Mouse (Mus musculus) neutrophil, adult 83 days (primary cell): ENCODE measurements around the gene Gm8909. TPM values are rescaled to one million over a fixed set of nuclear protein-coding genes. Genes with fewer than 3 reads are reported as not detected.

Experiments
- total RNA-seq, 2 experiments: library from RNA; stranded (reverse); gene quantifications; one replicate each; pipeline ENCODE4 v1.2.4; 2023

Gene Gm8909
- not detected for total RNA-seq

DNA sequence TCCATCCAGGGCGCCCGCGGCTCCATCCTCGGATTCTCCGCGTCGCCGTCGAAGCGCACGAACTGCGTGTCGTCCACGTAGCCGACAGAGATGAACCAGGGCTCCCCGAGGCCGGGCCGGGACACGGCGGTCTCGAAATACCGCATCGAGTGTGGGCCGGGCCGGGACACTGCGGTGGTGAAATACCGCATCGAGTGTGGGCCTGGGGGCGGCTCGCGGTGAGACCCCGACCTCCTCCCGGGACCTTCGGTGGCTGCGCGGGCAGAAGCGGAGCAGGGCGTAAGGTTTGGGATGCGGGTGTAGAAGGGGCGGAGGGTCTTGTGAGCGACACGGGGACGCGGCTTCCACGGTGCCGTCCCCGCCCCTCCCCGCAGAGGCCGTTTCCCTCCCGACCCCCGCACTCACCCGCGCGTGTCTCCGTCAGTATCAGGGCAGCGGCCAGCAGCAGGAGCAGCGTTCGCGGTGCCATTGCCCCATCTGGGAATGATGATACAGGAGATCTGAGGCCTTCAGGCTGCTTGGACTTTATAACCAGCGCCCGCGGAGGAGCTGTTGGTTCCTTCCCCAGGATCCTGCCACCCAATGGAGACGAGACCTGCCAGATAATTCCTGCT lies at the start of gene Gm8909:
Gene Gm8909, minus strand, starts transcription at position 499 of the 614 bp plus-strand sequence.

DNA sequence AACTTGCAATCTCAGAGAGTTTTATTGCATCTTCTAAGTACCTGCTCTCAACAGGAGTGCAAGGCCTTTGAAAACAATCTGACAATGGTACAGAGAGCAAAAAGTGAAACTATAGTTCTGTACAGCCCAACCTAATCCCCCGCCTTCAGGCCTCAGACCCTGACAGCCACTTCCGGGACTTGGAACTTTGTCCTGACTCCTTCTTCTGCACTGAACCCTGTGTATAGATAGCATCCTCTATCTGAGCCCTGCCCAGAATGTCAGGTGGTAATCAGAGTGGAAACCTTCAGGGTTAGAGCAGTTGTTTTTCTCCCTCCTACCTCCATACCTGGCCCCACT lies 21.8 kb upstream of the Gm8909 start, which contains the start of gene H2-T3:
Gene H2-T3, minus strand, starts transcription at position 119 of the 339 bp plus-strand sequence.

DNA sequence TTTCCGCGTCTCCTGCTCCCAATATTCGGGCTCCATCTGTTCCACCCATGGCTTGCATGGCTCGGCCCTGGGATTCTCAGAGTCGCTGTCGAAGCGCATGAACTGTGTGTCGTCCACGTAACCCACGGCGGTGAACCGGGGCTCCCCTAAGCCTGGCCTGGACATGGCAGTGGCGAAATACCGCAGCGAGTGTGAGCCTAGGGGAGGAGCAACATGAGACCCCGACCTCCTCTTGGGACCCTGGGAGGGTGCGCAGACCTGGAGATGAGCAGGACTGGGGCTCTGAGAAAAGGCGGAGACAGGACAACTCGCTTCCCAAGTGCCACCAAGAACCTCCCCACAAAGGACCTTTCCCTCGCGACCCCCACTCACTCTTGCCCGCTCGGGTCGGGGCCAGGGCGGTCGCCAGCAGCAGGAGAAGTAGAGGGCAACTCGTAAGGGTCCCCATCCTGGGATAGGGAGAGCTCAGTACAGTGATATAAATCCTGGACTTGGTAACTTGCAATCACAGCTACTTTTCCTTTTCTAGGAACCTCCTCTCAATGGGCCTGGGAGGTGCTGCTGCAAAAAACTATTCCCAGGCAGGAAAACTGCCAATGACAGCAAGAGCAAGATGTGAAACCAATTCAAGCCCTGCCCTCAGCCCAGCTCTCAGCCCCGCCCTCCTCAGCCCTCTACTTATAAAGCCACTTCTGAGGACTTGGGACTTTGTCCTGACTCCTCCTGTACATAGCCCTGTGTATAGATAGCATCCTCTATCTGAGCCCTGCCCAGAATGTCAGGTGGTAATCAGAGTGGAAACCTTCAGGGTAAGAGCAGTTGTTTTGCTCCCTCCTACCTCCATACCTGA lies 39.1 kb downstream of the Gm8909 start, which contains the start of gene Gm7030:
Gene Gm7030, minus strand, starts transcription at position 458 of the 850 bp plus-strand sequence.

DNA sequence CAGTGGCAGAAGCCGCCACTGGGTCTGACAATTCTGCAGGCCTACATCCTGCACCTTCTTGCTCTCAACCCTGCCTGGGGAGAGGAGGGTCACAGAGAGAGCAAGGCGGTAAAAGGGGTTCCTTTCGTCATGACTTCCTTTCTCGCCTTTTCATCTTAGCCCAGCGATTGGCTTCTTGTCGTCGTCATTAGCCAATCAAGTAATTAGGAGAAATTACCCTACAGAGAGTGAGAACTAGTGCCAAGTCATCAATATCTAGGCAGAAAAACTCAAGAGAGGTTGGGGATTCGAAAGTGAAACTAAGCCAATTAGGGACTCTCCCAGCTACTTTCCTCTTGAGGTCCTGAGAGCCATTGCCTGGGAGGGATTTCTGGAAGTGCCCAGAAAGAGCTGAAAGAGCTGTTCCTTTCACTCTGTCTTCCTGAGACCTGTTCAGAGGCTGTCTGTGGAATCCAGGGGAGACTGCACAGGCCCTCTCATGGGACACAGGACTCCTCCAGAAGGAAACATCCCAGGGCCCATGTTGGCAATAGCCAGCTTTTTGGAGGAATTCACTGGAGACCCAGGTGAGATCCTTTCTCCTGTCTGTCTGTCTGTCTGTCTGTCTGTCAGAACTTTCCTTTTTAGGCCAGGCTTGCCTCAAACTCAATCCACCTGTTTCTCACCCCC lies 46.9 kb downstream of the Gm8909 start, which contains the start of gene Gm19684:
Gene Gm19684, plus strand, starts transcription at position 327 of the 669 bp plus-strand sequence.

Other genes with a start within 250 kb of the Gm8909 start
- gene Abcf1, start 198.8 kb downstream of the Gm8909 start, total RNA-seq = 10 to 100 TPM; 62.8 to 64.8 TPM
- 10 to 100 TPM; 38.0 to 39.9 TPM for gene Gnl1, start 188.7 kb downstream of the Gm8909 start, total RNA-seq
- gene Prr3, start 188.3 kb downstream of the Gm8909 start, total RNA-seq = 10 to 100 TPM; 20.8 to 21.4 TPM
- gene H2-T24, start 148.0 kb downstream of the Gm8909 start, total RNA-seq = 10 to 100 TPM; 34.1 to 43.9 TPM
- 100 to 1,000 TPM; 152 to 158 TPM for gene H2-T23, start 135.7 kb downstream of the Gm8909 start, total RNA-seq
- gene H2-T22, start 125.8 kb downstream of the Gm8909 start, total RNA-seq = 10 to 100 TPM; 26.7 to 31.3 TPM
- gene Gm6034, start 125.6 kb downstream of the Gm8909 start, total RNA-seq = under 1 TPM in 1 of 2 experiments, not detected in 1; 0.35 TPM
- 10 to 100 TPM; 28.3 to 31.6 TPM for gene Gm11127, start 110.2 kb downstream of the Gm8909 start, total RNA-seq
- under 1 TPM in 1 of 2 experiments, not detected in 1; 0.31 TPM for gene Gm19684, start 46.9 kb downstream of the Gm8909 start, total RNA-seq
- 1 to 10 TPM; 1.4 to 1.5 TPM for gene Gm7030, start 39.1 kb downstream of the Gm8909 start, total RNA-seq
- not detected for gene H2-T3, start 21.8 kb upstream of the Gm8909 start, total RNA-seq
- 10 to 100 TPM; 41.6 to 47.7 TPM for gene Rpp21, start 89.5 kb upstream of the Gm8909 start, total RNA-seq
- gene Trim39, start 103.7 kb upstream of the Gm8909 start, total RNA-seq = 10 to 100 TPM; 32.0 to 34.1 TPM
- not detected for gene H2-M10.2, start 118.0 kb upstream of the Gm8909 start, total RNA-seq
- gene H2-M10.1, start 157.6 kb upstream of the Gm8909 start, total RNA-seq = not detected
- gene H2-M10.3, start 199.9 kb upstream of the Gm8909 start, total RNA-seq = not detected